Mouse (Mus musculus) embryonic facial prominence, embryonic 10.5 days (tissue): ENCODE results near the gene Gjd3. TPM values are rescaled to one million over a fixed set of nuclear protein-coding genes. Genes with fewer than 3 reads are reported as not detected.

Experiments used
- DNase-seq: peaks from one replicate; pipeline ENCODE4 v3.0.0-alpha.2; 2017; ENCODE audit warnings: low spot score
- H3K27ac ChIP-seq: fragments of 300-500 bp; sonication (generic); replicated peaks from 2 replicates; pipeline ENCODE4 v1.5.1; 2016; ENCODE audit warnings: mild to moderate bottlenecking
- H3K27me3 ChIP-seq: fragments of 300-500 bp; sonication (generic); replicated peaks from 2 replicates; pipeline ENCODE4 v1.6.1; 2016; ENCODE audit warnings: low read depth, mild to moderate bottlenecking; ENCODE audit not compliant: poor library complexity, severe bottlenecking
- H3K36me3 ChIP-seq: fragments of 300-500 bp; sonication (generic); replicated peaks from 2 replicates; pipeline ENCODE4 v1.6.1; 2016; ENCODE audit warnings: mild to moderate bottlenecking, moderate library complexity
- H3K4me1 ChIP-seq: fragments of 300-500 bp; sonication (generic); 2 replicates; pipeline ENCODE4 v1.6.1; 2016
- H3K4me3 ChIP-seq: fragments of 300-500 bp; sonication (generic); 2 replicates; pipeline ENCODE4 v1.5.1; 2016; ENCODE audit warnings: mild to moderate bottlenecking, moderate library complexity
- H3K9me3 ChIP-seq: fragments of 300-500 bp; sonication (generic); 2 replicates; pipeline ENCODE4 v1.6.1; 2016; ENCODE audit warnings: mild to moderate bottlenecking
- WGBS: fragments of 180-500 bp; shearing (Covaris S2); methylation state at CpG from one replicate; pipeline ENCODE4 v1.1.7; 2016; 5-methylcytosine and 5-hydroxymethylcytosine counted together
- polyA plus RNA-seq: library from polyadenylated mRNA; unstranded; fragments of >200 nt; fragmentation: Nextera tagmentation; extraction: Ambion mirVana; gene quantifications from 2 replicates; pipeline ENCODE4 v1.2.1, GENCODE M21; 2016

The Gjd3 gene
- polyA plus RNA-seq, 1 experiment from 2014 or later = not detected

DNA sequence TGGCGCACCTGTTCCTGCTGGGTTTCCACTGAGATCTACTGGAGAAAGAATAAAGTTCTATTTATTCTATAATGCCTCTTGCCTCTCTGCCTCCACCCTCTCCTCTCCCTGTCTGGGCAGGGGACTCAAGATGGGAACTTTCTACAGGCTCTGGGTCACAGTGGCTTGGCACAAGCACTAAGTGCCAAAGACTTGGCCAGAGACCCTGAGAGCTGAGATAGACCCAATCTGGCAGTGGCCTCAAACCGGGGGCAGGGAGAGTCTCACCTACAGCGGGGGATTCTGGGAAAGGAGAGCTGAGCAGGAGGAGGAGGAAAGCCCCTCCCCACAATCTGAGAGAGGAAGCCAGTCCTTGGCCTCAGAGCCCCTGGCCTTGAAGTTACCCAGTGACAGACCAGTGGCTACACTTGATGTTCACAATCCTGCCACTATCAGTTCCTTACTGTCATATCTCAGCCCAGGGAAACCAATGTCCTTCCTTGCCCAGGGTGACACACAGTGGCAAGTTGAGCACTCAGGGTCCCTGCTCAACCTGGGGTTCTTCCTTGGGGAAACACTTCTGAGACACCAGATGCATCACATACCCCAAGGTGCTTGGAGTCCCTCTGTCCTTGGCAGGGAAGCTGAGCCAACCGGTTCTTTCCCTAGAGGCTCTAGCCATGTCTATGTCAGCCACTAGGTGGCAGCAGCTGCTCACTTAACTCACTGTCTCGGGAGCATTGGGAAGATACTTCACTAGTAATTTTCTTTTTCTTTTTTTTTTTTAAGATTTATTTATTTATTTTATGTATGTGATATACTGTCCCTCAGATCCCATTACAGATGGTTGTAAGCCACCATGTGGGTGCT is 7.7 kb downstream of the Gjd3 start:
- Histone ChIP-seq H3K27ac (no peak overlapping the region), H3K9me3 (no peaks in the 10 kb centered on the region), H3K36me3 (peaks cover 56% of the 10 kb centered on the region), H3K4me1 (peaks cover 21% of the 10 kb centered on the region), H3K27me3 (peaks cover 5% of the 10 kb centered on the region; the same call in 1 of the 2 replicates), H3K4me3 (no peak overlapping the region)
- DNase-seq = peak; percentile 75
- WGBS = 52% methylated on average over 5 of the region's 5 CpGs

DNA sequence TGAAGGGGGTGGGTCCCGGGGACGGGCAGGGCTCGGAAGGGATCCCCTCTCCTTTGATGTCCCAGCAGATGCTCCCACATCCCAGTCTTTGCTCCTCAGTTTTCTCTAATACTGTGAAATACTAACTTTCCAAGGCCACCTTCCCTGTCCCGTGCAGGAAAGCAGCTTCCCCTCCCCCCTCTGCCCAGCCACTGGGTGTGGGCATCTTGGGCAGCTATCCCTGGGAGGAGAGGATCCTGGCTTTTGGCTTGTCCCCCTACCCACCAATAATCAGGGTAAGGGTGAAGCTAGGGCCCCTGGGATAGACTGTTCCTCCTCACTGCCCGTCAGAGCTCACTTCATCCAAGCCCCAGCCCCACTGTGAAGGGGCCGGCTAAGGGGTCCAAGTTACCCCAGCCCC is 8.6 kb downstream of the Gjd3 start:
- no peak overlapping the region for H3K27ac ChIP-seq

DNA sequence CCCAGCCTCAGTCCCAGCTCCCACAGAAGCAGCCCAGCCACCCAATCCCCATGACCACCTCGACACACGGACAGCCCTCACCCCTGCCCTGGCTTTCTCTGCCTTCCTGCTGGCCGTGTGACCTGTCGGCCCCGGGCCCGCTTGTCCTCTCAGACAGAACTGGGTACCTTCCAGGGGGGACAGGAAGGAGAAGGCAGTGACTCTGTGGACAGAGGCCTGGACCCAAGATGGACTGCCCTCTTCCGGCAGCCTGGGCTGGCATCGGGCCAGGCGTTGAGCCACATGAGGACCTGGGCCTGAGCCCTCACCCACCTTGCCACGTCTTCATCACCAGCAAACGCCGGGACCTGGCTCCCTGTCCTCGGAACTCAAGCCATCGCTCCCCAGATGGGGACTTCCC is 9.2 kb downstream of the Gjd3 start:
- H3K4me1 ChIP-seq = peaks cover 36% of the 10 kb centered on the region
- no peaks in the 10 kb centered on the region for H3K27me3 ChIP-seq
- no peak for DNase-seq
- 90% methylated on average over 14 of the region's 14 CpGs for WGBS
- H3K9me3 ChIP-seq = no peaks in the 10 kb centered on the region
- peaks cover 66% of the 10 kb centered on the region for H3K36me3 ChIP-seq
- no peak overlapping the region for H3K27ac ChIP-seq
- H3K4me3 ChIP-seq = no peak overlapping the region

More for the DNA sequence above, 8.6 kb downstream of the Gjd3 start:
- no peak overlapping the region for H3K4me3 ChIP-seq
- H3K27me3 ChIP-seq = no peaks in the 10 kb centered on the region
- DNase-seq = no peak
- H3K9me3 ChIP-seq = no peaks in the 10 kb centered on the region
- WGBS = 84% methylated on average over 6 of the region's 6 CpGs
- H3K4me1 ChIP-seq = peaks cover 30% of the 10 kb centered on the region
- H3K36me3 ChIP-seq = peaks cover 63% of the 10 kb centered on the region

DNA sequence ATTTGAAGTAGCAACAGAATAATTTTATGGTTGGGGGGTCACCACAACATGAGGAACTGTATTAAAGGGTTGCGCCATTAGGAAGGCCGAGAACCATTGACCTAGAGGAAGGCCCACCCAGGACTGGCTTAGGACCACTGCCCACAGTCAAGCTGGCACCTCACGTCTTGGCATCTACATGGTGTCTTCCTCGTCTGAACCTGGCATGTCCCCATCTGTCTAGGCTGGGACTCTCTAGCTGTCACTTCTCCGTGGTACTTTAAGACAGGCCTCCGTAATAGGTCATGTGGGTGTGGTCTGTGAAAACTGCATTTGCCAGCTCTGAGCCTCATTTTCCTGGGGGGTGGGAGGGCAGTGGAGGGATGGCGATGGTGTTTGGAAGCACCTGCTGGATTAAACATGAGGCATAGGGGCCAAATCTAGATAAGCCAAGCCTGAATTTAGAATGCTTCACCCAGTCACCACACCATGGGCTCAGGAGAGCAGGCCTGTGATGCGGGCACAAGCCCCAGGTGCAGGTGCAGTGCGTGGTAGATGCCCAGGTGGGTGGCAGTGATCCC is 9.9 kb downstream of the Gjd3 start:
- Histone ChIP-seq H3K36me3 (peaks cover 73% of the 10 kb centered on the region), H3K4me1 (peaks cover 43% of the 10 kb centered on the region), H3K27ac (no peak overlapping the region), H3K4me3 (no peak overlapping the region), H3K27me3 (no peaks in the 10 kb centered on the region), H3K9me3 (no peaks in the 10 kb centered on the region)
- no peak for DNase-seq
- WGBS = 94% methylated on average over 9 of the region's 9 CpGs

DNA sequence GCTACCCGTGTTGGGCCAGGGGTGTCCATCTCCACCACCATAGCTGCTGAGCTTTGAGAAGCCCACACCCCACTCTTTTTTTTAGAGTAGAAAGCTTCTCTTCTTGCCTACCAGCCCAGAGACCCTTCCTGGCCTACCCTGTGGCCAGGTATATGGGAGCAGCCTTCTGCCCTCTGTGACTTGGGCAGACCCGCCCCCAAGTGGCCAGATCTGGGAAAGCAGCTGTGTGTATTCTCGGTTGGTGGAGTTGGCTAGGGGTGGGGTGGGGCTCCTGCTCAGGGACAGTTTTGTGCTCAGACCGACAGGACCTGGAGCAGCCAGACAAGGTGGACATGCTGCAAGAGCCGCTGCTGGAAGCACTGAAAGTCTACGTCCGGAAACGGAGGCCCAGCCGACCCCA is 10.6 kb downstream of the Gjd3 start:
- Histone ChIP-seq H3K4me1 (peaks cover 50% of the 10 kb centered on the region), H3K27ac (no peak overlapping the region), H3K27me3 (no peaks in the 10 kb centered on the region), H3K36me3 (peaks cover 80% of the 10 kb centered on the region), H3K9me3 (no peaks in the 10 kb centered on the region), H3K4me3 (no peak overlapping the region)
- 55% methylated on average over 9 of the region's 9 CpGs for WGBS
- DNase-seq = peak; percentile 87

DNA sequence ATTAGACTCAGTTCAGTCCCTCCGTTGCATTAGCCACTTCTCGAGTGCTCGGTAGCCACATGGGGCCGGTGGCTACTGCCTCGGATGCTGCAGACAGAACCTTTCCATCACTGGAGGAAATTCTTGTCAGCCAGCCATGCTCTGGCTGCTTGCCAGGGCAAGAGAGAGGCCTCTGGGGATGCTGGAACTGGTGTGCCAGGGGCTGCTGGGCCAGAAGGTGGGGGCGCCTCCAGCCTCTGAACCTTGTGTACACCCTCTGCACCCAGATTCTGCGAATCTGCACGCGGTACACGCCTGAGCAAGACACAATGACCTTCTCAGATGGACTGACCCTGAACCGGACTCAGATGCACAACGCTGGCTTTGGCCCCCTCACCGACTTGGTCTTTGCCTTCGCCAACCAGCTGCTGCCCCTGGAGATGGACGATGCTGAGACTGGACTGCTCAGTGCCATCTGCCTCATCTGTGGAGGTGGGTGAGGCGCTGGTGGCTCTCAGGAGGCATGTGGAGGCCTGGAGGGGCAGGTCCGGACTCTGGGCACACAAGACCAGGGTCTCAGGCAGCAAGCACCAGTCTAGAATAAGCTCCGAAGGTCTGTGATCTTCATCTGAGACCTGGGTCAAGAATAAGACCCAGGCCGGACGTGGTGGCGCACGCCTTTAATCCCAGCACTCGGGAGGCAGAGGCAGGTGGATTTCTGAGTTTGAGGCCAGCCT is 11.3 kb downstream of the Gjd3 start:
- Histone ChIP-seq H3K9me3 (no peaks in the 10 kb centered on the region), H3K27me3 (no peaks in the 10 kb centered on the region), H3K36me3 (peaks cover 85% of the 10 kb centered on the region), H3K4me1 (peaks cover 57% of the 10 kb centered on the region), H3K4me3 (peak overlapping the region; percentile 18; the same call in 1 of the 2 replicates), H3K27ac (peak overlapping the region; percentile 30; the same call in 1 of the 2 replicates)
- DNase-seq = no peak
- 90% methylated on average over 23 of the region's 23 CpGs for WGBS

DNA sequence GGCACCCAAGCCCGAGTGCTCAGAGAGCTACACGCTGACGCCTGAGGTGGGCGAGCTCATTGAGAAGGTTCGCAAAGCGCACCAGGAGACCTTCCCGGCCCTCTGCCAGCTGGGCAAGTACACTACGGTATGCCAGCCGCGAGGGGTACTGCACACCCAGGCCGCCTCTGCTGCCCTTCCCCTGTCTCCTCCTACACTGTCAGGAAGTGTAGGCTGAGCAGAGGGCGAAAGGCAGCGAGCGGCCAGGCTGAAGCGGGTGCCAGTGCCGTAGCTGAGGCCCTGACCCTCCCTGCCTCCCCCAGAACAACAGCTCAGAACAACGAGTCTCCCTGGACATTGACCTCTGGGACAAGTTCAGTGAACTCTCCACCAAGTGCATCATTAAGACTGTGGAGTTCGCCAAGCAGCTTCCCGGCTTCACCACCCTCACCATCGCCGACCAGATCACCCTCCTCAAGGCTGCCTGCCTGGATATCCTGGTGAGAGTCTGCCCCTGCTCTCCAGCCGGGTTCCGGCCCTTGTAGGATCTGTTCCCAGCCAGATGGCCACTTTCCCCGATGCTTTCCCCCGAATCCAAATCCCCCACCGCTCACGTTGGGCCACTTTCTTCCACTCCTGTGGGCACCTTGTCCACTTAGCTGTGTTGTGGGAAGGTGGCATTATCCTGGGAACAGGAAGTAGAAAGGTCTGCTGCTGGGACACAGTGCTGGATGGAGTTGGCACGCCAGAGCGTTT is 12.5 kb downstream of the Gjd3 start:
- WGBS = 77% methylated on average over 29 of the region's 29 CpGs
- peaks cover 88% of the 10 kb centered on the region for H3K36me3 ChIP-seq

DNA sequence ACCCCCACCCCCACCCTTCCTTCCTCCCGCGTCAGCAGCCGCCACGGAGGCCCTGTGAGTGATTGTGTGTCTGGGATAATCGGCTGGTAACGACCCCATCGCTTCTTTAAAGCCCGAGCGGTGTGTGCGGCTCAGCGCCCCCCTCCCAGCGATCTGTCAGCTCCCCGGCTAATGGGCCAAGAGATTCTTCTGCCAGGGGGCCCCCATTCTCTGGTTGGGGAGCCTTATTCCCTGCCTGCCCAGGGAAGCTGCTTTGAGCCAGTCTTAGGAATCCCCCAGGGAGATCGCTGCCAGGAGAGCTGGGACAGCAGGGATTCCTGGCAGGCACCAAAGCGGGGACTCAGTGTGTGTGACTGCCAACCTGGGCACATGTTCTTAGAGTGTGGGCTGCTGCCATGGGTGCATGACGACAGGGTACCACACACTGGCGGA is 13.3 kb downstream of the Gjd3 start:
- H3K36me3 ChIP-seq = peaks cover 80% of the 10 kb centered on the region
- peak overlapping the region; percentile 39 for H3K4me3 ChIP-seq
- H3K27me3 ChIP-seq = no peaks in the 10 kb centered on the region
- WGBS = 29% methylated on average over 17 of the region's 17 CpGs
- DNase-seq = peak; percentile 50
- peaks cover 77% of the 10 kb centered on the region for H3K4me1 ChIP-seq
- H3K9me3 ChIP-seq = no peaks in the 10 kb centered on the region
- peak overlapping the region; percentile 78 for H3K27ac ChIP-seq

More for the DNA sequence above, 12.5 kb downstream of the Gjd3 start:
- Histone ChIP-seq H3K27me3 (no peaks in the 10 kb centered on the region), H3K4me3 (peak overlapping the region; percentile 39; the same call in 1 of the 2 replicates), H3K9me3 (no peaks in the 10 kb centered on the region), H3K4me1 (peaks cover 68% of the 10 kb centered on the region), H3K27ac (peak overlapping the region; percentile 78)
- no peak for DNase-seq

DNA sequence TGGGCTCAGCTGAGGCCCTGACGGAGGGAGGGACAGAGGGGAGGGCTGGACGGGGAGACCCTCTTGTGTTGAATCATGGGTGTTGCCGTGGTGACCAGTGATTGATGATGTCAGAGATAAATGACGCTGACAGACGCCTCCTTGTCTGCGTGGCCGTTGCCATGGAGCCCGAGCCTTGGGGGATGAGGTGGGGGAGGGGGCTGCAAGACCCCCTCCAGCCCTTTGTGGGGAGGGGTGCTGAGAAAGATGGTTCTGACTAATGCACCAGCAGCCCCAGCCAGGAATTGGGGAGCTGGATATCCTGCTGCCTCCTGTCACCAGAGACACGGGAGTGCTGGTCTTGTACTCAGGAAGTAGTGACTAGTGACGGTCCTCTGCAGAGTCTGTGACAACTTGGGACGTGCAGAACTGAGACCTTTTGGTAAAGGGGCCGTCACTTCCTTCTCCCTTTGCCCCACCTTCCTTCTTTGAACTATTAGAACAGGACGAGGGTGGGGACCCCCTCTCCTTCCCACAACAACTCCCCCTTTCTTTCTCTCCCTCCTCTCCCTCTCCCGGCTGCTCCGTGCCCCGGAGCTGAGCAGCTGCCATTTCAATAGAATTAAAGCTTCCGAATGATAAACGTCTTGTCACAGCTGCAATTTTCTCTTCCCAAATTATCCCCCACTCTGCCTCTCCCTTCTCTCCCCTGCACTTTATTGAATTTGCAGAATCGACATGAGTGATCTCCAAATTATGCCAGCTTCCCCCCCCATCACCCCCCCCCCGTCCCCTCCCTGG is 13.9 kb downstream of the Gjd3 start:
- no peaks in the 10 kb centered on the region for H3K27me3 ChIP-seq
- peaks cover 83% of the 10 kb centered on the region for H3K4me1 ChIP-seq
- H3K4me3 ChIP-seq = peak overlapping the region; percentile 39
- 8% methylated on average over 20 of the region's 20 CpGs for WGBS
- H3K9me3 ChIP-seq = no peaks in the 10 kb centered on the region
- DNase-seq = peak; percentile 79
- H3K27ac ChIP-seq = peak overlapping the region; percentile 78
- H3K36me3 ChIP-seq = peaks cover 74% of the 10 kb centered on the region

DNA sequence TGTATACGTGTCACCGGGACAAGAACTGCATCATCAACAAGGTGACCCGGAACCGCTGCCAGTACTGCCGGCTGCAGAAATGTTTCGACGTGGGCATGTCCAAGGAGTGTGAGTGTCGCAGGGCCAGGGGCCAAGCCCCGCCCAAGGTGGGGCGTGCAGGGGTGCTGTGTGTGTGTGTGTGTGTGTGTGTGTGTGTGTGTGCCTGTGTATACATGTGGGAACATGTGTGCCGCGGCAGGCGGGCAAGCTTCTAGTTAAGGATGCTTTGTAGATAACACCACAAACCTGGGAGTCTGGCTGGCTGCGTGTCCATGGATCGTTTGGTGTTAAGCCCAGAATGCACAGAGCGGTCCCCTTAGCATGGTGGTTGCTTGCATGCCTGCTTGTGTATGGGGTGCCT is 14.7 kb downstream of the Gjd3 start:
- 80% methylated on average over 16 of the region's 16 CpGs for WGBS
- H3K4me3 ChIP-seq = peak overlapping the region; percentile 39
- peaks cover 65% of the 10 kb centered on the region for H3K36me3 ChIP-seq
- peak overlapping the region; percentile 78 for H3K27ac ChIP-seq
- peaks cover 91% of the 10 kb centered on the region for H3K4me1 ChIP-seq
- no peak for DNase-seq
- no peaks in the 10 kb centered on the region for H3K9me3 ChIP-seq
- no peaks in the 10 kb centered on the region for H3K27me3 ChIP-seq

DNA sequence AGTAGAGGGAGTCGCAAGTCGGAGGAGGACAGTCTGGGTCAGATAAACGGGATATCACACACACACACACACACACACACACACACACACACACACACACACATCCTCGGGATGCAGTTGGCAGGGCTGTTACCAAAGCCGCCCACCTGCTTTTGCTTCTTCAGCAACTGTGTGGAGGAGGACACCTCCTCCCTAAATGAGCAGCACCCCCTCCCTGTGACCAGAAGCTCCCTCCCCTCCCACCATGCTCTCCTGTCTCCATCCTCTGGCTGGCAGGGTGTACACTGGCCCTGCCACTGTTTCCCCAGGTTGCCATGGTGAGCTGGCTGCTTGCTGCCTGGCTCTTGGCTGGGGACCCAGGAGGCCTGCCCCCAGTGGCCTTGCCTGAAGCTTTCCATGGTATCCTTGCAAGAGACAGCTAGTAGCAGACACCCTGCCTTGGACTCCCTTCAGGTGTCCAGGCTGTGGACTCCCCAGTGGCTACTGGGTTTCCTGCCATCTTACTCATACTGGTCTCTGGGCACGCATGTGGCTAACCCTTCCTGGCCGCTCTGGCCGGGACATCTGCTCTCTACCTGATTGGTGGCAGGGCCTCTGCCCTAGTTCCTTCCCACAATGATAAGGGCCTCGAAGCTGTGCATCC is 16.2 kb downstream of the Gjd3 start:
- no peaks in the 10 kb centered on the region for H3K9me3 ChIP-seq
- H3K27ac ChIP-seq = peak overlapping the region; percentile 89
- peak; percentile 67 for DNase-seq
- peaks cover 51% of the 10 kb centered on the region for H3K36me3 ChIP-seq
- peaks cover 5% of the 10 kb centered on the region; the same call in 1 of the 2 replicates for H3K27me3 ChIP-seq
- peaks cover 100% of the 10 kb centered on the region for H3K4me1 ChIP-seq
- peak overlapping the region; percentile 77 for H3K4me3 ChIP-seq
- WGBS = 39% methylated on average over 9 of the region's 9 CpGs
